Mouse (Mus musculus) brain, embryonic 14.5 days (tissue): ENCODE measurements around the gene Abcc6.

Source experiments
- CTCF ChIP-seq: fragments of 200-500 bp; IDR thresholded peaks from 2 replicates; pipeline ENCODE4 v1.5.1; 2012; ENCODE audit warnings: inconsistent platforms, mild to moderate bottlenecking, moderate library complexity, borderline replicate concordance; ENCODE audit not compliant: insufficient read depth, insufficient read length; ENCODE audit errors: extremely low read depth
- POLR2A ChIP-seq: fragments of 200-500 bp; IDR thresholded peaks from 2 replicates; pipeline ENCODE4 v1.6.1; 2012; ENCODE audit warnings: mild to moderate bottlenecking, inconsistent platforms, borderline replicate concordance; ENCODE audit not compliant: poor library complexity, insufficient read depth, insufficient read length, severe bottlenecking; ENCODE audit errors: extremely low read depth

- TF ChIP-seq POLR2A (no peak), CTCF (no peak)
These were observed at the start of gene Abcc6 for GRCm38 (mm10) chr7:46030145-46030488.
